Mouse (Mus musculus): Measurements from ENCODE around the gene Ccs. TPM values are rescaled to one million over a fixed set of nuclear protein-coding genes. Genes with fewer than 3 reads are reported as not detected.

Gene Ccs
- polyA plus RNA-seq, 1 experiment from 2014 or later, result 33.4 TPM

Other genes with a start within 250 kb of the Ccs start
- 3.2 and 4.0 TPM in 2 replicates for gene Lrfn4, start 223.7 kb downstream of the Ccs start, polyA plus RNA-seq (2015; fragmentation: Nextera tagmentation; extraction: Ambion mirVana)
- 34.5 and 41.4 TPM in 2 replicates for gene Rce1, start 213.7 kb downstream of the Ccs start, polyA plus RNA-seq (2015; fragmentation: Nextera tagmentation; extraction: Ambion mirVana)
- gene Gm960, start 140.7 kb downstream of the Ccs start, polyA plus RNA-seq (2015; fragmentation: Nextera tagmentation; extraction: Ambion mirVana), result 0.48 and 0.52 TPM in 2 replicates
- gene Sptbn2, start 128.2 kb downstream of the Ccs start, polyA plus RNA-seq (2015; fragmentation: Nextera tagmentation; extraction: Ambion mirVana), result 0.18 and 0.56 TPM in 2 replicates
- gene Rbm4b, start 82.8 kb downstream of the Ccs start, polyA plus RNA-seq (2015; fragmentation: Nextera tagmentation; extraction: Ambion mirVana), result 30.8 and 36.3 TPM in 2 replicates
- gene Rbm4, start 45.4 kb downstream of the Ccs start, polyA plus RNA-seq (2015; fragmentation: Nextera tagmentation; extraction: Ambion mirVana), result 42.2 and 54.1 TPM in 2 replicates
- gene Gm21992, start 27.7 kb downstream of the Ccs start, polyA plus RNA-seq (2015; fragmentation: Nextera tagmentation; extraction: Ambion mirVana), result 22.6 and 30.5 TPM in 2 replicates
- gene Rbm14, start 27.7 kb downstream of the Ccs start, polyA plus RNA-seq (2015; fragmentation: Nextera tagmentation; extraction: Ambion mirVana), result 40.2 and 51.1 TPM in 2 replicates
- gene Ccdc87, start within 50 bp of the Ccs start, polyA plus RNA-seq (2015; fragmentation: Nextera tagmentation; extraction: Ambion mirVana), result 0.04 and 0.05 TPM in 2 replicates
- gene Ctsf, start 15.8 kb upstream of the Ccs start, polyA plus RNA-seq (2015; fragmentation: Nextera tagmentation; extraction: Ambion mirVana), result 37.4 and 42.6 TPM in 2 replicates
- 2.1 and 9.1 TPM in 2 replicates for gene Actn3, start 38.6 kb upstream of the Ccs start, polyA plus RNA-seq (2015; fragmentation: Nextera tagmentation; extraction: Ambion mirVana)
- gene Zdhhc24, start 39.3 kb upstream of the Ccs start, polyA plus RNA-seq (2015; fragmentation: Nextera tagmentation; extraction: Ambion mirVana), result 6.6 and 9.9 TPM in 2 replicates
- gene Bbs1, start 67.3 kb upstream of the Ccs start, polyA plus RNA-seq (2015; fragmentation: Nextera tagmentation; extraction: Ambion mirVana), result 2.2 and 2.7 TPM in 2 replicates
- gene Dpp3, start 89.0 kb upstream of the Ccs start, polyA plus RNA-seq (2015; fragmentation: Nextera tagmentation; extraction: Ambion mirVana), result 63.6 and 84.8 TPM in 2 replicates
- gene Peli3, start 103.8 kb upstream of the Ccs start, polyA plus RNA-seq (2015; fragmentation: Nextera tagmentation; extraction: Ambion mirVana), result 0.38 and 0.52 TPM in 2 replicates
- gene Mrpl11, start 122.8 kb upstream of the Ccs start, polyA plus RNA-seq (2015; fragmentation: Nextera tagmentation; extraction: Ambion mirVana), result 82.6 and 97.3 TPM in 2 replicates
- 0.10 and 0.23 TPM in 2 replicates for gene Npas4, start 151.0 kb upstream of the Ccs start, polyA plus RNA-seq (2015; fragmentation: Nextera tagmentation; extraction: Ambion mirVana)
- 8.8 and 11.1 TPM in 2 replicates for gene Slc29a2, start 184.5 kb upstream of the Ccs start, polyA plus RNA-seq (2015; fragmentation: Nextera tagmentation; extraction: Ambion mirVana)
- gene B4gat1, start 199.5 kb upstream of the Ccs start, polyA plus RNA-seq (2015; fragmentation: Nextera tagmentation; extraction: Ambion mirVana), result 43.1 and 43.6 TPM in 2 replicates
- gene AC124502.3, start 199.6 kb upstream of the Ccs start, polyA plus RNA-seq (2015; fragmentation: Nextera tagmentation; extraction: Ambion mirVana), result 1.4 and 1.5 TPM in 2 replicates
- 23.0 and 31.9 TPM in 2 replicates for gene Brms1, start 202.0 kb upstream of the Ccs start, polyA plus RNA-seq (2015; fragmentation: Nextera tagmentation; extraction: Ambion mirVana)
- 1.9 and 3.3 TPM in 2 replicates for gene Rin1, start 211.1 kb upstream of the Ccs start, polyA plus RNA-seq (2015; fragmentation: Nextera tagmentation; extraction: Ambion mirVana)
- gene Cd248, start 228.7 kb upstream of the Ccs start, polyA plus RNA-seq (2015; fragmentation: Nextera tagmentation; extraction: Ambion mirVana), result 18.1 and 39.3 TPM in 2 replicates
- gene Tmem151a, start 246.2 kb upstream of the Ccs start, polyA plus RNA-seq (2015; fragmentation: Nextera tagmentation; extraction: Ambion mirVana), result 3.0 and 4.5 TPM in 2 replicates
- gene Yif1a, start 249.2 kb upstream of the Ccs start, polyA plus RNA-seq (2015; fragmentation: Nextera tagmentation; extraction: Ambion mirVana), result 82.0 and 92.3 TPM in 2 replicates